Mouse (Mus musculus) midbrain, embryonic 13.5 days (tissue): Measurements from ENCODE around the gene Srsf3. TPM values are rescaled to one million over a fixed set of nuclear protein-coding genes. Genes with fewer than 3 reads are reported as not detected.

ENCODE experiments used
- ATAC-seq: fragments of 200-750 bp; cut with Nextera tagmentation; 2 replicates; pipeline ENCODE4 v1.8.0; 2017; ENCODE audit warnings: mild to moderate bottlenecking, moderate TSS enrichment, moderate library complexity
- H3K27ac ChIP-seq: fragments of 300-500 bp; sonication (generic); 2 replicates; pipeline ENCODE4 v1.5.1; 2015; ENCODE audit warnings: inconsistent platforms, mild to moderate bottlenecking, moderate library complexity
- H3K27me3 ChIP-seq: fragments of 300-500 bp; sonication (generic); 2 replicates; pipeline ENCODE4 v1.6.1; 2015; ENCODE audit warnings: mild to moderate bottlenecking, inconsistent platforms
- H3K36me3 ChIP-seq: fragments of 300-500 bp; sonication (generic); 2 replicates; pipeline ENCODE4 v1.6.1; 2015; ENCODE audit warnings: mild to moderate bottlenecking, inconsistent platforms
- H3K4me1 ChIP-seq: fragments of 300-500 bp; sonication (generic); replicated peaks from 2 replicates; pipeline ENCODE4 v1.6.1; 2015; ENCODE audit warnings: inconsistent platforms
- H3K4me2 ChIP-seq: fragments of 300-500 bp; sonication (generic); replicated peaks from 2 replicates; pipeline ENCODE4 v1.6.1; 2015; ENCODE audit warnings: moderate library complexity, mild to moderate bottlenecking, inconsistent platforms
- H3K4me3 ChIP-seq: fragments of 300-500 bp; sonication (generic); replicated peaks from 2 replicates; pipeline ENCODE4 v1.5.1; 2015; ENCODE audit warnings: mild to moderate bottlenecking, inconsistent platforms
- H3K9ac ChIP-seq: fragments of 300-500 bp; sonication (generic); replicated peaks from 2 replicates; pipeline ENCODE4 v1.6.1; 2015; ENCODE audit warnings: mild to moderate bottlenecking, inconsistent platforms
- H3K9me3 ChIP-seq: fragments of 300-500 bp; sonication (generic); 2 replicates; pipeline ENCODE4 v1.6.1; 2016; ENCODE audit warnings: mild to moderate bottlenecking, inconsistent platforms
- WGBS: fragments of 180-500 bp; shearing (Covaris S2); methylation state at CpG from one replicate; pipeline ENCODE4 v1.1.7; 2015; 5-methylcytosine and 5-hydroxymethylcytosine counted together
- polyA plus RNA-seq: library from polyadenylated mRNA; unstranded; fragments of >200 nt; fragmentation: Nextera tagmentation; extraction: Ambion mirVana; gene quantifications from 2 replicates; pipeline ENCODE4 v1.2.1, GENCODE M21; 2015

Srsf3 gene
- polyA plus RNA-seq, 1 experiment from 2014 or later: 590 TPM

DNA sequence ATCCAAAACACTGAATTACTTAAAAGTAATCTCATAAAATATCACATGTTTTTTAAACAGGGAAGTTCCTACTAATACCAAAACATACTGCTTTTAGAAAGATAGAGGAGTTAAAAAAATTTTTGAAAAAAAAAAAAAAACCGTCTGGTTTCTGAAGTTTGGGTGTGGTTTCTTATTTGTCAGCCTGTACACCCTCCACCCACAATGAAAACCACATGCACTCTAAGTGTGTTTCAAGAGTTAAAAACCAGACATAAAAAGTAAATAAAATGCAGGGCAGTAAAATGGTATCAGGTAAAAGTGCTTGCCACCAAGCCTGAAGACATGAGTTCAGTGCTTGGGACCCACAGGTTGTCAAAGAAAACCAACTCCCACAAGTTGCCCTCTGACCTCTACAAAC, 28.7 kb upstream of the Srsf3 start:
- Histone ChIP-seq H3K4me2 (no peak overlapping the region), H3K27ac (no peak overlapping the region), H3K9me3 (no peaks in the 10 kb centered on the region), H3K4me1 (peaks cover 30% of the 10 kb centered on the region), H3K36me3 (peaks cover 23% of the 10 kb centered on the region), H3K9ac (no peak overlapping the region), H3K4me3 (no peak overlapping the region), H3K27me3 (no peaks in the 10 kb centered on the region)
- WGBS: 92% methylated on average over 1 of the region's 1 CpGs
- no peak for ATAC-seq

DNA sequence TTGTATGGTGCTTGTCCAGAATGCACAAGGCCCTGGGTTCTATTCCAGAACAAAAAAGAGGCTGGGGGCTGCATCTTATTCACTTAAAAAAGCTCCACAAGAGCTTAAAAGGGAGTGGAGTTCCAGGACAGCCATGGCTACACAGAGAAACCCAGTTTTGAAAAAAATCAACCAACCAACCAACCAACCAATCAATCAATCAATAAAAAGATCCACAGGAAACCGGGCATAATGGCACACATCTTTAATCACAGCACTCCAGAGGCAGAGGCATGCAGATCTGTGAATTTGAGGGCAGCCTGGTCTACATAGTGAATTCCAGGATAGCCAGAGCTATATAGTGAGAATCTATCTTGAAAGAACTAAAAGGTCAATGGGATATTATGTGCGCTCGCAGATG, 27.4 kb upstream of the Srsf3 start:
- ATAC-seq: no peak
- peaks cover 30% of the 10 kb centered on the region for H3K4me1 ChIP-seq
- H3K27ac ChIP-seq: no peak overlapping the region
- peak overlapping the region; percentile 83 for H3K4me2 ChIP-seq
- WGBS: 93% methylated on average over 3 of the region's 3 CpGs
- H3K36me3 ChIP-seq: peaks cover 11% of the 10 kb centered on the region
- 0 out of 2 replicates have a peak overlapping the region, but pooled peaks have one; percentile 96 for H3K4me3 ChIP-seq
- H3K9ac ChIP-seq: no peak overlapping the region
- no peaks in the 10 kb centered on the region for H3K9me3 ChIP-seq
- H3K27me3 ChIP-seq: no peaks in the 10 kb centered on the region

DNA sequence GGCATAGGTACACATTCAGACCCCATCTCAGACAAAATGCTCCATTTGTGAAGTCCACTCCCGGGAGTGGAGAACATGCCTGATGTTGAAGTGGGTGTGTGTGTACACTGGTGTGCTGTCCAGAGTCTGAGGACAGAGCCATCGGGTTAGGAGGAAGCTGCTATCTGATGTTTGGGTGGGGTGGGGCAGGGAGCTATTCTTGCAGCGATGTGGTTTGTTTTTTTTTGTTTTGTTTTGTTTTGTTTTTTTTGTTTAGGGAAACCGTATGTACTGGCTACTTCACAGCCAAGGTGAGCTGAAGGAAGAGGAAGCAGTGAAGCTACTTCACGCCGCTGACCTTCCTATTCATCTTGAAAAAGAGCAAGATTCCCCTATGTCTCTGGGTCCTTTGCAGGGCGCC, 25.6 kb upstream of the Srsf3 start:
- H3K9ac ChIP-seq: peak overlapping the region; percentile 97
- ATAC-seq: no peak
- WGBS: 8% methylated on average over 7 of the region's 7 CpGs
- H3K27me3 ChIP-seq: no peaks in the 10 kb centered on the region
- H3K4me1 ChIP-seq: peaks cover 30% of the 10 kb centered on the region
- peak overlapping the region; percentile 96 for H3K4me3 ChIP-seq
- peak overlapping the region; percentile 95 for H3K27ac ChIP-seq
- no peaks in the 10 kb centered on the region for H3K36me3 ChIP-seq
- no peaks in the 10 kb centered on the region for H3K9me3 ChIP-seq
- H3K4me2 ChIP-seq: peak overlapping the region; percentile 83

DNA sequence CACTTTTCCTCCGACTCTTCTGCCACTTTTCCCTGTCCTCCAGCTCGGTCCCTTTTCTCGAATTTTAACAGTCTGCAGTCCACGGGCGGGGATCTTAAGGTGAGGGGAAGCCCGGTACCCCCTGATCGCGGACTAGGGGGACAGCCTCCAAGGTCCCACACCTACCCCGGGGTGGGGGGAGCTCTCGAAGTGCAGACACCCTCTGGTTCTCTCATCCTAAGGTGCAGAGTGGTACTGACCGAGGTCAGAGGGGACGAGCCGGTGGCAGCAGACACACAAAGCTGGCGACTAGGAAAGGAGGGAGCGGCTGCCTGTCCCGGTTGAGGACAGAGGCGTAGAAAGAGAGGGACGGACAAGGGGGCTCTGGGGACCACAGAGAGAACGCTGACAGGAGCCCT, 25.2 kb upstream of the Srsf3 start:
- Histone ChIP-seq H3K36me3 (no peaks in the 10 kb centered on the region), H3K4me2 (peak overlapping the region; percentile 83), H3K9me3 (no peaks in the 10 kb centered on the region), H3K4me3 (peak overlapping the region; percentile 96), H3K4me1 (peaks cover 30% of the 10 kb centered on the region), H3K27ac (peak overlapping the region; percentile 95), H3K27me3 (no peaks in the 10 kb centered on the region), H3K9ac (peak overlapping the region; percentile 97)
- ATAC-seq: no peak
- WGBS: under 1% methylated on average over 19 of the region's 19 CpGs

DNA sequence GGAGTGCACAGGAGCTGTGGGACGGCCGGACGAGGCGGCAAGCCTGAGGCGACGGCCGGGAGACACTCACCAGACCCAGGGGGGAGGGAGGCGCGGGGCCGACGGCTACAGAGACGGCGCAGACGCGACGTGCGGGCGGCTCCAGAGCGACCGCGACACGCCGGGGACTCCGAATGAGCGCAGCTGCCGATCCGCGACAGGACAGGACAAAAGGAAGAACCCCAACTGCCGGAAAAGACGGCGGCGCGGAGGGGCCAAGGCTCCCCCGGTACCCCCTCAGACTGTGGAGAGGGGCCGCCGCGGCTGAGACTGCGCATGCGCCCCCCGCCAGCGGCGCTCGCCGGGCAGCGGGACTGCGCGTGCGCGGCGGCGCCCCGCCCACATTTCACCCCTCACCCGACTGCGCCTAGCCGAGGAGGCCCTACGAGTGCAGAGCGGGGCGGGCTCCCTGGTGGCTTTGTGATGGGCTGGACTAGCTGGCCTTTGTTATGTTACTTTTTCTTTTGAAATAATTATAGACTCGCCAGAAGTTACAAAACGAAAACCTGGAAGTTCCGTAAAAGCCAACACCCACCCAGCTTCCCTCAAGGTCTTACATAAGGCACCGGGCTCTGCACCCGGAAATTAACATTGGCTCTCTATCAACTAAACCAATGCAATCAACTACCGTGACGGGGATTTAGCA, 24.6 kb upstream of the Srsf3 start, which contains the start of gene Stk38:
Gene Stk38, minus strand, starts transcription at position 355 of the 685 bp plus-strand sequence.
- Histone ChIP-seq H3K4me1 (peaks cover 30% of the 10 kb centered on the region), H3K4me2 (peak within 1 kb of the TSS; percentile 83), H3K4me3 (peak within 1 kb of the TSS; percentile 96), H3K9me3 (no peaks in the 10 kb centered on the region), H3K27me3 (no peaks in the 10 kb centered on the region), H3K9ac (peak within 1 kb of the TSS; percentile 97), H3K36me3 (no peaks in the 10 kb centered on the region), H3K27ac (peak within 1 kb of the TSS; percentile 95)
- peak; percentile 92 for ATAC-seq
- under 1% methylated on average over 61 of the region's 65 CpGs for WGBS

DNA sequence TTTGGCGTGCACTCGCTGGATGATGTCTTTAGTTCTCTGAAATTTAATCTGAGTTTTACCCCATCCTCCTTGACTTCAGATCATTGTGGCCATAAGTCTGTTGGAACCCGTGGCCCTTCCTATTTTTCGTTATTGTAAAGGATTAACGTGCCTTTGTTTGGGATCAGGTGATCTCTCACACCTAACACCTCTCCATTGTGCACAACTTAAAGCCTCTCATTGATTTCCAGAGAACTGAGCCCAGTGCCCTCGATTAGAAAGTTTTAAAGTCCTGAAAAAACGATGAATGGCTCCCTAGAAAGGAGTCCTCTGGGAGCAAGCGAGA, 24.1 kb upstream of the Srsf3 start:
- 6% methylated on average over 8 of the region's 8 CpGs for WGBS
- H3K4me3 ChIP-seq: peak overlapping the region; percentile 96
- no peaks in the 10 kb centered on the region for H3K27me3 ChIP-seq
- peak overlapping the region; percentile 95 for H3K27ac ChIP-seq
- peak overlapping the region; percentile 83 for H3K4me2 ChIP-seq
- peak overlapping the region; percentile 97 for H3K9ac ChIP-seq
- ATAC-seq: no peak; the same call in 1 of the 2 replicates
- no peaks in the 10 kb centered on the region for H3K9me3 ChIP-seq
- H3K4me1 ChIP-seq: peaks cover 30% of the 10 kb centered on the region
- no peaks in the 10 kb centered on the region for H3K36me3 ChIP-seq

DNA sequence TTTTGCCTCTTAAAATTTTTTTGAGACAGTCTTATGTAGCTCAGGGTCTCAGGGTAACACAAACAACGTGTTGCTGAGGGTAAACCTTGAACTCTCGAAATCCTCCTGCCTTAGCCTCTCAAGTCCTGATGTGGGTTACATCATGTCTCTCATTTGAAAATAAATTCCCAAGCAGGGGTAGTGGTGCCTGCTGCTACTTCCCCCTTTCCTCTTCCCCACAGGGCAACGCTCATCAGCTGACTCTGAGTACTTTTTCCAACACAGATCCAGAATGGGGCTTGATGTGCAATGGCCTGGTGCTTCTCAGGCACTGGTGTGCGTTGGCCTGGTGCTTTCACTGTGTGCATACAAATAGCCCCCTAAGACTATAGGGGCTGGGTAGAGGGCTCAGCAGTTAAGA, 23.2 kb upstream of the Srsf3 start:
- Histone ChIP-seq H3K4me1 (peaks cover 30% of the 10 kb centered on the region), H3K9me3 (no peaks in the 10 kb centered on the region), H3K36me3 (no peaks in the 10 kb centered on the region), H3K27ac (no peak overlapping the region), H3K27me3 (no peaks in the 10 kb centered on the region), H3K4me2 (no peak overlapping the region), H3K4me3 (no peak overlapping the region), H3K9ac (no peak overlapping the region)
- 85% methylated on average over 4 of the region's 4 CpGs for WGBS
- ATAC-seq: no peak

DNA sequence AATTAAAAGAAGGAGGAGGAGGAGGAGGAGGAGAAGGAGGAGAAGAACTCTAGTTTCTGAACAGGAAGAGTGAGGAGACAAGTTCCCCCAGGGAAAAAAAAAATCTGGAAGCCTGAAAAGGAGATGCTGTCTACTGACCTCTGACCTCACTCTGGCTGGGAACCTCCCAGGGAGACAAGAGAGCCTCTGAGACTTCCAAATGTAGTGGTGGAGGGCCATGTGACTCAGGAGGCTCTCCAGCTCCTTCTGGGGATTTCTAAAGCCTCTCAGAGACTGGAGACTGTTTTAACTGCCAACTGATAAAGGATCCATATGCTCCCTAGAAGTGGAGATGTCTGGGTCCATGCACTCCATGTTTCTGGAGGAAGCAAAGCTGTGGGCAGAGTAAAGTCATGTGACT, 18.2 kb upstream of the Srsf3 start:
- Histone ChIP-seq H3K36me3 (no peaks in the 10 kb centered on the region), H3K4me1 (no peaks in the 10 kb centered on the region), H3K4me3 (no peak overlapping the region), H3K27ac (no peak overlapping the region), H3K9me3 (0 out of 2 replicates have a peak, but pooled peaks cover 3% of the 10 kb centered on the region), H3K27me3 (no peaks in the 10 kb centered on the region), H3K9ac (no peak overlapping the region), H3K4me2 (no peak overlapping the region)
- no peak for ATAC-seq

DNA sequence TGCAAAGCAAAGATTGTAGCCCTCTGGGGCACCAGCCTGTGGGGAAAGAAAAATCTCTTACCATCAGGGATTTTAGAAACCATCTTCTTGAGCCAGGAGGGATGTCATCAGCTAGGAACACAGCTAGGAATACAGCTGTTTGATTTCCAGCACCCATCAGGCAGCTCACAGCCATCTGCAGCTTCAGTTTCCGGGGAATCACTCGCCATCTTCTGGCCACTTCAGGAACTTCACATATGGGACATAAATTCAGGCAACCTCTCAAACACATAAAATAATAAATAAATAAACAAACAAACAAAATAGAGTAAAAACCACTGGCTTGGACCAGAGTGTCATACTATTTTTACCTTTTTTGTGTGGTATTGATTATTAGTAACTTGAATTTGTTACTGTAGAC, 16.8 kb upstream of the Srsf3 start:
- Histone ChIP-seq H3K4me2 (no peak overlapping the region), H3K4me1 (no peaks in the 10 kb centered on the region), H3K4me3 (no peak overlapping the region), H3K27me3 (no peaks in the 10 kb centered on the region), H3K9me3 (0 out of 2 replicates have a peak, but pooled peaks cover 3% of the 10 kb centered on the region), H3K27ac (no peak overlapping the region), H3K9ac (no peak overlapping the region), H3K36me3 (no peaks in the 10 kb centered on the region)
- WGBS: 28% methylated on average over 2 of the region's 2 CpGs
- no peak for ATAC-seq

DNA sequence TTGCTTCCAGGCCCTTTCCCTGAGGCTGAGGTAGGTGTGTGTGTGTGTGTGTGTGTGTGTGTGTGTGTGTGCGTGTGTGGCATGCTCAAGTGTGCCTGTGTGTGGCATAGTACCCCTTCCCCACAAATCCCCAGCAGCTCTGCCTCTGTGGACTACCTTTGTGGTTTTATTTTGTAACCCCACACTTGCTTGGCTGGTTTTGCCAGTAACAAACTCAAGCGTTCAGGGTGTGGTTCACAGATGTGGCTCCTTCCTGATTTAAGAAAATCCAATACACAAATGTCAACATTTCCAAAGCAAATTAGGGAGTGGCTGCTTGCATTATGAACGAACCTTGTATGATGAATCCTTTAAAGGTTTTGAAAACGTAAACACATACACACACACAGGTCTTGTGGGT, 15.7 kb upstream of the Srsf3 start:
- H3K4me2 ChIP-seq: no peak overlapping the region
- 84% methylated on average over 4 of the region's 4 CpGs for WGBS
- no peaks in the 10 kb centered on the region for H3K27me3 ChIP-seq
- H3K9ac ChIP-seq: no peak overlapping the region
- no peak overlapping the region for H3K27ac ChIP-seq
- H3K4me3 ChIP-seq: no peak overlapping the region
- H3K9me3 ChIP-seq: 0 out of 2 replicates have a peak, but pooled peaks cover 3% of the 10 kb centered on the region
- H3K4me1 ChIP-seq: no peaks in the 10 kb centered on the region
- H3K36me3 ChIP-seq: no peaks in the 10 kb centered on the region
- no peak for ATAC-seq

DNA sequence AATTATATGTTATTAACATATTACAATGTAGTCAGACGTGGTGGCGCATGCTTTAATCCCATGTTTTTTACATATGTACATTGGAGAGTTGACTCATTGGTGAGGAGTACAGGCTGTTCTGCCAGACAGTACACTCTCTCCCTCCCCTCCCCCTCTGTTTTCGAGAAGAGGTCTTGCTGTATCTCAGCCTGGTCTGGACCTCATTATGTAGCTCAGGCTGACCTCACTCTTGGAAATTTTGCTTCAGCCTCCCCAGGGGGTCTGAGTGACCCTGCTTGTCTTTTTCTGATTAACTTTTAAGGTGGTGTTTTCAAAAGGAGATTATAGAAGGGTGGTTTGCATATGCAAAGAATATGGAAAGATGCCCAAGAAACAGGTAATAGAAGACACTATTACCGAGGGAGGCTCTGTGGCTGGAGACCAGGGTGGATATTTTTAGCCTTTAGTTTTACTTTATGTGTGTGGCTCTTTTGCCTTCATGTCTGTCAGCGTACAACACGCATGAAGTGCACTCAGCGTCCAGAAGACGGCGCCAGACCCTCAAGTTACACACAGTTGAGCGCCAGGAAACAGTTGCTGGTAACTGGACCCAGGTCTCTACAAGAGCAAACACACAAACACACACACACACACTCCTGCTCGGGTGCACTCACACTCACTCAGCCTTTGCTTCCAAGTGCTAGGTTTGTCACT, 14.0 kb upstream of the Srsf3 start:
- Histone ChIP-seq H3K27ac (no peak overlapping the region), H3K9ac (no peak overlapping the region), H3K4me1 (no peaks in the 10 kb centered on the region), H3K36me3 (no peaks in the 10 kb centered on the region), H3K9me3 (0 out of 2 replicates have a peak, but pooled peaks cover 3% of the 10 kb centered on the region), H3K4me2 (no peak overlapping the region), H3K27me3 (no peaks in the 10 kb centered on the region), H3K4me3 (no peak overlapping the region)
- ATAC-seq: no peak
- 47% methylated on average over 11 of the region's 11 CpGs for WGBS

DNA sequence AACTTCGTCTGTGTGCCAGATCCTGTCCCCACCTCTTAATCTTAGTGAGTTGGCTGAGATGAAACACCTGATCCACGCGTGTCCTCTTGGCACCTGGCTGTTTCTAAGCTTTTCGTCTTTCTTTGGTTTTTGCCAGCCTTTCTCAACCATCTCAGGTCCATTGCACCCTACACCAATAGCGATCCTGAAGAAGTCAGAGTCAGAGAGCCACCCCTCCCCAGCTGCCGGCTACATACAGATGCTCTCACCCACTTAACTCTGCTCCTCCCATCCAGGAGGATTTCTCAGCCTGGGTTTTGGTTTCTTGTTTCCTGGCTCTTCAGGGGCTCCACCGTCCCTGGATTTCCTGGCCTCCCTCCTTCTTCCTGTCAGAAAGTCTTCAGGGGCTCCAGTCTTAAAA, 13.0 kb upstream of the Srsf3 start:
- Histone ChIP-seq H3K27ac (no peak overlapping the region), H3K4me1 (0 out of 2 replicates have a peak, but pooled peaks cover 3% of the 10 kb centered on the region), H3K9me3 (0 out of 2 replicates have a peak, but pooled peaks cover 3% of the 10 kb centered on the region), H3K36me3 (no peaks in the 10 kb centered on the region), H3K4me2 (no peak overlapping the region), H3K4me3 (no peak overlapping the region), H3K27me3 (peaks cover 4% of the 10 kb centered on the region), H3K9ac (no peak overlapping the region)
- 83% methylated on average over 7 of the region's 7 CpGs for WGBS
- no peak for ATAC-seq
